Mouse (Mus musculus) embryonic facial prominence, embryonic 13.5 days (tissue): Measurements from ENCODE around the gene Pde4dip. TPM values are rescaled to one million over a fixed set of nuclear protein-coding genes. Genes with fewer than 3 reads are reported as not detected.
A peak's percentile ranks its signal among the peaks of the same experiment; 100 is the strongest.

ENCODE experiments used
- ATAC-seq: fragments of 200-750 bp; cut with Nextera tagmentation; 2 replicates; pipeline ENCODE4 v1.8.0; 2017; ENCODE audit warnings: low read depth; ENCODE audit not compliant: insufficient number of reproducible peaks, insufficient read depth, low FRiP score, low TSS enrichment
- H3K27ac ChIP-seq: fragments of 300-500 bp; sonication (generic); 2 replicates; pipeline ENCODE4 v1.5.1; 2015; ENCODE audit warnings: moderate library complexity, mild to moderate bottlenecking, inconsistent platforms
- H3K27me3 ChIP-seq: fragments of 300-500 bp; sonication (generic); 2 replicates; pipeline ENCODE4 v1.6.1; 2015; ENCODE audit warnings: mild to moderate bottlenecking, inconsistent platforms
- H3K36me3 ChIP-seq: fragments of 300-500 bp; sonication (generic); 2 replicates; pipeline ENCODE4 v1.6.1; 2015; ENCODE audit warnings: mild to moderate bottlenecking, inconsistent platforms
- H3K4me1 ChIP-seq: fragments of 300-500 bp; sonication (generic); 2 replicates; pipeline ENCODE4 v1.6.1; 2015; ENCODE audit warnings: inconsistent platforms
- H3K4me2 ChIP-seq: fragments of 300-500 bp; sonication (generic); 2 replicates; pipeline ENCODE4 v1.6.1; 2015; ENCODE audit warnings: moderate library complexity, mild to moderate bottlenecking, inconsistent platforms
- H3K4me3 ChIP-seq: fragments of 300-500 bp; sonication (generic); 2 replicates; pipeline ENCODE4 v1.5.1; 2015; ENCODE audit warnings: mild to moderate bottlenecking, inconsistent platforms
- H3K9ac ChIP-seq: fragments of 300-500 bp; sonication (generic); 2 replicates; pipeline ENCODE4 v1.6.1; 2015; ENCODE audit warnings: mild to moderate bottlenecking, inconsistent platforms
- H3K9me3 ChIP-seq: fragments of 300-500 bp; sonication (generic); 2 replicates; pipeline ENCODE4 v1.6.1; 2016; ENCODE audit warnings: inconsistent platforms
- WGBS: fragments of 180-500 bp; shearing (Covaris S2); methylation state at CpG from one replicate; pipeline ENCODE4 v1.1.7; 2015; ENCODE audit warnings: mixed read lengths; 5-methylcytosine and 5-hydroxymethylcytosine counted together
- polyA plus RNA-seq: library from polyadenylated mRNA; unstranded; fragments of >200 nt; fragmentation: Nextera tagmentation; extraction: Ambion mirVana; gene quantifications from 2 replicates; pipeline ENCODE4 v1.2.1, GENCODE M21; 2015

The Pde4dip gene
- polyA plus RNA-seq, 1 experiment from 2014 or later: 21.9 TPM

DNA sequence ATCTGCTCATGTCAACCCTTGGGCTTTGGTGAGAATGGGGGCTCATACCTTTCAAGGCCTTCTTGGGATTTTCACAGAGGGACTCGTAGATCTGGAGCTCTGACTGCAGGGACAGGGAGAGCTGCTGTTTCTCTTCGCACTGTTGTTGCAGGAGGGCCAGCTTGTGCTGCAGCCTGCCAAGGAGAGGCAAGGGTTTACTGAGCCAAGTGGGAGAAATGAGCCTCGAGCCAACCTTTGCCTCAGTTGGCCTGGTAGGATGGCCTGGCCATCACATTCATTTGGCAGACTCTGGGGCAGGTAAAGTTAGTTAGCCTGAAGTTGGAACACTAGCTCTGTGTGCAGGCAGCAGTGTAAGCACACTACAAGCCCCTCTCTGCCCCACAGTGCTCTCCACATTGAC is 189.4 kb downstream of the Pde4dip start:
- 79% methylated on average over 3 of the region's 3 CpGs for WGBS
- Histone ChIP-seq H3K9ac (0 out of 2 replicates have a peak overlapping the region, but pooled peaks have one; percentile 32), H3K36me3 (no peaks in the 10 kb centered on the region), H3K4me1 (no peaks in the 10 kb centered on the region), H3K27me3 (no peaks in the 10 kb centered on the region), H3K4me2 (no peak overlapping the region), H3K4me3 (no peak overlapping the region), H3K27ac (no peak overlapping the region), H3K9me3 (no peaks in the 10 kb centered on the region)
- ATAC-seq: no peak

DNA sequence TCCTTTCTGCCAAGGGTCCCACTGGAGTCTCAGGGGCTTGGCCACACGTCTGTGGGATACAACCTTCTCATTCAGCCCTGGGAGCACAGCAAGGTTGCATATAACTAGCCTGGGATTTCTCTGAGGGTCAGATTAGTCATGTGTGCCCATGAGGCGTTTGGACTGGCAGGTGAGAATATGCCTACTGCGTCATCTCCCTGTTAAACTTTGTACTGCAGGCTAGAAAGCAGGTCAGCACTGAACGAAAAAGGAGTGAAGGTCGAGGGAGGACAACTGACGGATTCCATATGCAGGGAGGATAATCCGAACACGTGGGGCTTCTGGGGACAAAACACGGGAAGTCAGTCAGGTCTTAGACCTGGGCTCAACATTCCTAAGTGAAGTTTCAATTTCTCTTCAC is 191.2 kb downstream of the Pde4dip start:
- Histone ChIP-seq H3K9ac (no peak overlapping the region), H3K36me3 (no peaks in the 10 kb centered on the region), H3K4me2 (no peak overlapping the region), H3K27me3 (no peaks in the 10 kb centered on the region), H3K27ac (no peak overlapping the region), H3K4me3 (no peak overlapping the region), H3K4me1 (no peaks in the 10 kb centered on the region), H3K9me3 (no peaks in the 10 kb centered on the region)
- ATAC-seq: no peak
- WGBS: 52% methylated on average over 9 of the region's 9 CpGs

DNA sequence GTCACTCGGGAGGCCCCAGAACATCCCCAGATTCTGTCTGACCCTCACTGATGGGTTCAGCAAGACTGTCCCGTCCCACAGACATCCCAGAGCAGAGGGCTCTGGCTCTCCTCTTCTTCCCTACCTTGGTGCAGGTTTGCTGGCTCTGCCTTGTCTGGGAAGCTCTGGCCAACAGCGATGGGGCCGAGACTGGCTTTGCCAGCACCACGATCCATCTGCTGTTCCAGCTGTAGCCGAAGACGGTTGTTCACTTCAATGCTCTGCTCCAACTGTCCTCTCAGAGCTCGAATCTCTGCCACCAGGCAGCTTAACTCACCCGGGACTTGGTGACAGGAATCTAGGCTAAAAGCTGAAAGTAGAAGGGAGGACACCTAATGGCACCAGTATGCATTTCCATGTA is 191.6 kb downstream of the Pde4dip start:
- H3K36me3 ChIP-seq: no peaks in the 10 kb centered on the region

DNA sequence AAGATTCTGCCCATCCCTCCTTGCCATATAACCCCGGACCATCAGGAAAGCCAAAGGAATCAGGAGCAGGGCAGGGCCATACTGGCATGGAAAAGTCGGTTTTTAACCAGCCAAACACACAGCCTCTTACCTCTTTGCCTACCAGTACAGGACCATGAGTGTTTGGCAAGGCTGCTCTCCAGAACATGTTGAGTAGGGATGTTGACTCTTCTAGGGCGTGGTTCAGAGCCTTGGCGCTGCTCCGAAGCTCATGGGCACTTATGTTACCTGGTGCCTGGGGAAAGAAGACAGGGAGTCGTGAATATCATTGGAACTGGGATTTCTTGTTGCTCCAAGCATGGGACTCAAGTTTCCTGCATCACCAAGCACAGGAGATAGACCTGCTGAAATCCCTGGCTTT is 194.7 kb downstream of the Pde4dip start:
- Histone ChIP-seq H3K9ac (no peak overlapping the region), H3K27ac (no peak overlapping the region), H3K4me3 (no peak overlapping the region), H3K27me3 (no peaks in the 10 kb centered on the region), H3K4me1 (peaks cover 11% of the 10 kb centered on the region), H3K9me3 (no peaks in the 10 kb centered on the region), H3K4me2 (no peak overlapping the region), H3K36me3 (no peaks in the 10 kb centered on the region)
- WGBS: 88% methylated on average over 6 of the region's 6 CpGs
- no peak for ATAC-seq

More for the DNA sequence above, 191.6 kb downstream of the Pde4dip start:
- no peaks in the 10 kb centered on the region for H3K27me3 ChIP-seq
- H3K4me2 ChIP-seq: no peak overlapping the region
- no peaks in the 10 kb centered on the region for H3K4me1 ChIP-seq
- H3K4me3 ChIP-seq: no peak overlapping the region
- WGBS: 83% methylated on average over 9 of the region's 9 CpGs
- no peak overlapping the region for H3K9ac ChIP-seq
- no peaks in the 10 kb centered on the region for H3K9me3 ChIP-seq
- no peak overlapping the region for H3K27ac ChIP-seq
- no peak for ATAC-seq

DNA sequence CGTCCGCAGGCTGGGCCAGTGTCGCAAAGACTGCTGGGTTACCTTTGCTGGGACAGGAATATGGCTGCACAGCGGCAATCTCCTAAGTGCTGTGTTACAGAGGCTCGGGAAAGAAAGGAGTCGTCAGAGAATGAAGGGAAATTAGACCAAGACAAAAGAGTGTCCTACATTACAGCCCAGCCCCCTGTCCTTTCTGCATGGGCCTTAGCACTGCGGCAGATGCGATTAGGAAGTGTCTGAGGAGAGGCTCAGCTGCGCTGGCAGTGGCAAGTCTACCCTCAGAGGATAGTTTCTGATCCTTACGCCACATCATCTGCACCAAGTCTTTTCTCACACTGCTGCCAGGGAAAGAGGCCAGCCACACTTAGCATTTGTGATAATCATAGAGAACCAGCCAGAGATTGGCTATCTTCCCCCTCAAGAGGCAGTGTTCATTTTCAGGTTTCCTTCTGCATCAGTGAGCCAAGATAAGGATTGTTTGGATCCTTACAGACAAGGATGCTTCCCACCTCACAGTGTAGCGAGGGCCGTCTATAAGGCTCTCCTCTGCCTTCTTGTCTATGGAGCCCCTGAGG is 197.0 kb downstream of the Pde4dip start:
- H3K4me2 ChIP-seq: no peak overlapping the region
- no peak overlapping the region for H3K9ac ChIP-seq
- no peak overlapping the region for H3K27ac ChIP-seq
- H3K9me3 ChIP-seq: no peaks in the 10 kb centered on the region
- 70% methylated on average over 12 of the region's 12 CpGs for WGBS
- H3K36me3 ChIP-seq: no peaks in the 10 kb centered on the region
- ATAC-seq: no peak
- H3K27me3 ChIP-seq: no peaks in the 10 kb centered on the region
- no peak overlapping the region for H3K4me3 ChIP-seq
- H3K4me1 ChIP-seq: peaks cover 11% of the 10 kb centered on the region

DNA sequence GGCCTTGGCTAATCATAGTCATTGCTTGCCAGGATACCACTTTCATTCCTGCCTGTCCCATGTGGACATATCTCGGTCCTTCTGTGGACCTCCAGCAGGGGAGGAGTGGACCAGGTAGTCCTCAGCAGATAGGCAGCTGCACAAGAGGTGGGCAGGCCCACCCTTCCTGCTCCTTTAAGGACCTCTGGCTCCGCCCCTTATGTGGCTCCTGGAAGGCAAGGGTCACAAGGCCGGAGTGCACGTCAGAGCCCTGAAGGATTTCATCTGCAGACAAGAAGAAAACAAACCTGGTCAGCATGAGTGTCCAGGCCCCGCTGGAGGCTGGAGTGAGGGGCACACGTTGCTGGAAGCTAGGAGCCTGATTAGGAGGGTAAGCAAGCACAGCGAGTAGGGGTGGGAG is 197.9 kb downstream of the Pde4dip start:
- no peak for ATAC-seq
- no peak overlapping the region for H3K27ac ChIP-seq
- WGBS: 53% methylated on average over 7 of the region's 7 CpGs

DNA sequence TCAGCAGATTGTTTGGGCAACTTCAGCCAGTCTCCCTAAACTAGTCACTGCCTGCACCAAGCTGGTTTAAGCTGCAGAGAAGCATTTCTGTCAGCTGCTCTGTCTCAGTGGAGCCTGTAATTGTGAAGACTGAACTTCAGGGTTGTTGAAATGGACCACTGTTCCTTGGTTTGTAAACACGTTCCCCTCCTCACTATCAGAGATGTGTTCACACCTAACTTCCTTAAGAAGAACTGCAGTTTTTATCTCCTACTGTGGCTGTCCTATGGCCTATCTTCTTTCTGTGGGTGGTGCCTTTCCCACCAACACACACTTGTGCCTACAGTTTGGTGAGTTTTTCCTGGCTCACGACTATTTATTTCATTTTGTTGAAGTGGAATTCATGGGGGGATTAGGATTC is 199.2 kb downstream of the Pde4dip start:
- Histone ChIP-seq H3K27me3 (no peaks in the 10 kb centered on the region), H3K4me1 (peaks cover 11% of the 10 kb centered on the region), H3K36me3 (no peaks in the 10 kb centered on the region), H3K4me3 (no peak overlapping the region), H3K9ac (no peak overlapping the region), H3K9me3 (no peaks in the 10 kb centered on the region), H3K4me2 (no peak overlapping the region), H3K27ac (no peak overlapping the region)
- 84% methylated on average over 2 of the region's 2 CpGs for WGBS
- ATAC-seq: no peak

More for the DNA sequence above, 197.9 kb downstream of the Pde4dip start:
- Histone ChIP-seq H3K9ac (no peak overlapping the region), H3K9me3 (no peaks in the 10 kb centered on the region), H3K4me1 (peaks cover 11% of the 10 kb centered on the region), H3K4me3 (no peak overlapping the region), H3K4me2 (no peak overlapping the region), H3K36me3 (no peaks in the 10 kb centered on the region), H3K27me3 (no peaks in the 10 kb centered on the region)

DNA sequence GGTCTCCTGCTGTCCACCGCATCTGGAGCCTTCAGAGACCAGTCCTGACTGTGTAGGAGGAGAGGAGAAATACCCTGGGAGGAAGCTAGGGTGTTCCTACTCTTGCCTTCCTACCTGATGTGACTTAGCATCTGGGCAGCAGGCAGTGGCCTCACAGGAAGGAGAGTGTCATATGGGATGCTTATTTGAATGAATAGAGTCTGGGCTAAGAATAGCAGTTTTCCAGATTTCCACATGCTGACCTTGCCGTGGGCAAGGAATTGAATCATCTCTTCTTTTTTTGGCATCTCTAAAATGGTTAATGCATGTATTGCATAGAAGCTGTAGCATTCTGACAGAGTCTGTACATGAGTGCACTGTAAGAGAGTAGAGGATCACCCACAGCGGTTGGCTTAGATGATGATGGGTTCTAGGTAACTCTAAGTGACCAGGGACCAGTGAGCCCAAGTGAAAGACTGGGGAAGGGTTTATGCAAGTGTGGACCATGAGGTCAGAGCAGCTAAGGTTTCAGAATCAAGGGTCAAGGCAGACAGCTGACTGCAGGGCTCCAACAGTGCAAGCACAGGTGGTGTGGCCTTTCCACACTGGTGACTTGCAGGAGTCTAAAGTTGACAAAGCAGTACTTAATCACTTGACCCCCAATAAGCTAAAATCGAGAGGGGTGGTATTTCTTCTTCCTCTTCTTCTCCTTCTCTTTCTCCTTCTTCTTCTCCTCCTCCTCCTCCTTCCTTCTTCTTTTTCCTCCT is 202.0 kb downstream of the Pde4dip start:
- 88% methylated on average over 4 of the region's 4 CpGs for WGBS
- Histone ChIP-seq H3K27ac (no peak overlapping the region), H3K36me3 (no peaks in the 10 kb centered on the region), H3K9me3 (no peaks in the 10 kb centered on the region), H3K27me3 (peaks cover 18% of the 10 kb centered on the region), H3K4me2 (no peak overlapping the region), H3K4me3 (no peak overlapping the region), H3K9ac (no peak overlapping the region), H3K4me1 (peaks cover 25% of the 10 kb centered on the region)
- no peak for ATAC-seq

DNA sequence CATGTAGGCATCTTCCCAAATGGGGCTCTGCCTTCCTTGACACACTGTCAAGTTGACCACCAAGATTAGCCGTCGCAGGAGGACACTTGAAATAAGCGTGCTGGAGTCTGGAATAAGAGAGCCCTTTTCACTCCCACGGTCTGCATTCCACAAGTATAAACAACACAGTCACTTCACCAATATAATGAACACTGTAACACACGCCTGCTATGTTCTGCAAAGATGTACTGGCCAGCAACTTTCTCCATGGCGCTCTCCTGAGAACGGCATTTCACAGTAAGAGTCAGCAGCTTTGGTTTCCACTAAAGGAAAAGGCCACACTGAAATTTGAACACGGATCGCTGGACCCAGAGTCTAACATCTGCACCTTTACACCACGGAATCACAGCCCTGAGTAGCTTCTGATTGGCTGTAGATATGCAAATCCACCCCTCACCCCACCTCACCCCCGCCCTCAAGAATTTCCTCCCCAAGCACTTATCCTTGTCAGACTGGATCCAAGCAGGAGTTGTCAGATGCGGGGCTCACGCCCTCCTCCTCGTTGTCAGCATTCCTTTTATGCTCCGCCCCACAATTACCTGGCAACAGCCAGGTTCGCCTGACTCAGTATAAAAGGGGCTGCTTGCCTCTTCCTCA is 204.8 kb downstream of the Pde4dip start:
- peaks cover 25% of the 10 kb centered on the region for H3K27me3 ChIP-seq

DNA sequence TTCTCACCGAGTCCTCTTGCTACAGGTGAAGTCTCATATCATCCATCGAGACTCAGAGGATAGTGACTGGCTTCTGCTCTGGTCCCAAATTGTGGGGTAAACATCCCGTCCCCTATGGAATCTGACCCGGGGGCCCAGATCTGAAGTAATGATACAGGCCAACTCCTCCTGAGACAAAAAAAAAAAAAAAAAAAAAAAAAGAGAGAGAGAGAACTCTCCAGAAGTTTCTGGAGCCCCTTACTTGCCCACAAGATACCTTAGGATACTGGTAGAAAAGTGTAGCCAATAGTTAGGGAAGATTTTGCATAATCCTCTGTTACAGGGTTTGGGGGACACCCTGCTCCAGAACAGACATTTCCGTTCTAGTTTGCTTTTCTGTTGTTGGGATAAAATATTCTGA is 205.9 kb downstream of the Pde4dip start:
- peak overlapping the region; percentile 83 for H3K4me2 ChIP-seq
- 22% methylated on average over 5 of the region's 5 CpGs for WGBS
- 0 out of 2 replicates have a peak overlapping the region, but pooled peaks have one; percentile 46 for H3K4me3 ChIP-seq
- H3K9ac ChIP-seq: no peak overlapping the region
- H3K27me3 ChIP-seq: peaks cover 25% of the 10 kb centered on the region
- no peaks in the 10 kb centered on the region for H3K36me3 ChIP-seq
- H3K9me3 ChIP-seq: no peaks in the 10 kb centered on the region
- no peak overlapping the region for H3K27ac ChIP-seq
- no peak for ATAC-seq
- peaks cover 20% of the 10 kb centered on the region for H3K4me1 ChIP-seq

More for the DNA sequence above, 204.8 kb downstream of the Pde4dip start:
- Histone ChIP-seq H3K4me3 (peak overlapping the region; percentile 6; the same call in 1 of the 2 replicates), H3K4me2 (peak overlapping the region; percentile 34), H3K9me3 (no peaks in the 10 kb centered on the region), H3K4me1 (peaks cover 20% of the 10 kb centered on the region), H3K27ac (0 out of 2 replicates have a peak overlapping the region, but pooled peaks have one; percentile 30), H3K9ac (no peak overlapping the region), H3K36me3 (no peaks in the 10 kb centered on the region)
- ATAC-seq: no peak; the same call in 1 of the 2 replicates
- 4% methylated on average over 16 of the region's 16 CpGs for WGBS

DNA sequence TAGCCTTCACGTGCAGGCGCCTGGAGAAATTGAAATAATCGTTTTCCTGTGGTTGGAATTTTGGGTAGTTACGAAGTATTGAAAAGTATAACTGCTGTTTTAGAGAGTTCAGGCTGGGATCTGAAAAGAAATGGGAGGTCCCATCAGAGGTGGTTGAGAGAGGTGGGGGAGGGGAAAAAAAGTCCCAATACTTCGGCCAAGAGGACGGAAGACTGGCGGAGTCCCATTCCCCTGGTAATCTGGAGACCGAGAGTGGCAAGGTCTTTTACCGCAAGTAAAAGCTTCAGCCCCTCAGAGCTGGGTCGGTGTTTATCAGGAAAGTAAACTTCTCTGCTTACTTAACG is 206.4 kb downstream of the Pde4dip start:
- H3K9ac ChIP-seq: peak overlapping the region; percentile 69; the same call in 1 of the 2 replicates
- ATAC-seq: 0 out of 2 replicates have a peak, but pooled peaks have one; percentile 11
- peak overlapping the region; percentile 83 for H3K4me2 ChIP-seq
- H3K4me1 ChIP-seq: peaks cover 20% of the 10 kb centered on the region
- 2% methylated on average over 11 of the region's 11 CpGs for WGBS
- no peak overlapping the region for H3K27ac ChIP-seq
- peak overlapping the region; percentile 46 for H3K4me3 ChIP-seq
- H3K9me3 ChIP-seq: no peaks in the 10 kb centered on the region
- H3K27me3 ChIP-seq: peaks cover 25% of the 10 kb centered on the region
- no peaks in the 10 kb centered on the region for H3K36me3 ChIP-seq
